In the genomic region with DNA sequence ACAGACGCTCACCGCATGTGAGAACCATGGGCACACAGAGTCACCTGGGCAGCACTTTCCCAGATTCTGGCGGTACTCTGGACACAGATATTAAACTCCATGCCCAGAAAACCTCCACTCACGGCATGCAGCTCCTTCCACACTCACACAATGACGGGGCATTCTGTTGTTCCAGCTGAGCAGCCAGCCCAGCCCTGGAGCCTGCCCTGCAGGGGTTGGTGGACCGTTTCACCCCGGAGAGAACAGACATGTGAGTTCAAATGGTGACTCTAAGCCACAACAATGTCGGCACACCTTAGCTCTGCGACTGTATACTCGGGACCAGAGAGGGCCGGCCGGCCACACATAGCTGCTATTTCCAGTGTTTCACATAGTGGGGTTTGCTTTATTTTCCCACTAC, we compare ENCODE assay signal across 19 mouse cellular contexts.
DNase-seq lines count a peak whose midpoint lies in the region; ATAC-seq and TF ChIP-seq lines count a peak whose summit lies in the region.
"Had no signal": no experiment of that assay in that cellular context is flagged by ENCODE, and none has a peak within 500 bp of the region (broad histone marks: within the 10 kb centered on the region; RNA-seq: fewer than 3 reads in every experiment).

No protein-coding gene starts in this region.

- H3K27ac ChIP-seq in heart, embryonic 12.5 days (ENCODE audit: poor library complexity, severe bottlenecking): peak overlapping the region; percentile 93
- no peak overlapping the region for H3K27ac ChIP-seq in heart, adult 2 months
- no peak overlapping the region for H3K27ac ChIP-seq in kidney, adult 2 months (ENCODE audit: insufficient read depth, low read depth, low read length)
- no peak overlapping the region for H3K27ac ChIP-seq in kidney, embryonic 14.5 days (ENCODE audit: low read depth, low read length)
- H3K27ac ChIP-seq: embryonic facial prominence, embryonic 13.5 days; limb, embryonic 12.5 days; liver, embryonic 13.5 days; lung, embryonic 15.5 days; stomach, postnatal 0 days had no signal

- no peak for ATAC-seq in heart, embryonic 12.5 days (ENCODE audit: insufficient number of reproducible peaks, low FRiP score)
- no peak; the same call in 1 of the 2 replicates for ATAC-seq in kidney, embryonic 14.5 days (ENCODE audit: low FRiP score, low TSS enrichment)
- ATAC-seq: forebrain, embryonic 14.5 days had no signal

- WGBS in heart, embryonic 12.5 days: 81% methylated on average over 12 of the region's 12 CpGs
- WGBS in heart, adult 2 months: 77% methylated on average over 12 of the region's 12 CpGs
- WGBS in kidney, adult 2 months: 59% methylated on average over 12 of the region's 12 CpGs
- WGBS in kidney, embryonic 14.5 days: 72% methylated on average over 12 of the region's 12 CpGs

- DNase-seq in heart, adult 2 months: no peak
- peak; percentile 53 for DNase-seq in kidney, adult 2 months
- DNase-seq in kidney, postnatal 10 days: peak; percentile 50
- no peak for DNase-seq in right cerebral cortex, adult 2 months (ENCODE audit: low spot score in 2 of 2)
- DNase-seq in gastrocnemius, postnatal 14 days: no peak
- DNase-seq: adrenal gland, adult 2 months; cerebellum, postnatal 10 days; gastrocnemius, postnatal 36 days; liver, embryonic 13.5 days; lung, postnatal 4 days; retina, postnatal 1 day; right cerebral cortex, postnatal 4 days had no signal

- no peaks in the 10 kb centered on the region for H3K9me3 ChIP-seq in heart, embryonic 12.5 days (replicated peaks)
- H3K9me3 ChIP-seq in kidney, embryonic 14.5 days (ENCODE audit: control insufficient read depth, low read length): no peaks in the 10 kb centered on the region
- H3K9me3 ChIP-seq: embryonic facial prominence, embryonic 13.5 days; limb, embryonic 12.5 days; liver, embryonic 13.5 days; lung, embryonic 15.5 days had no signal

- no peak for TF ChIP-seq POLR2A in heart, adult 2 months (IDR thresholded peaks at IDR 0.05; ENCODE audit: insufficient read depth, low read depth, low read length)
- no peak for TF ChIP-seq POLR2A in kidney, adult 2 months (IDR thresholded peaks at IDR 0.05; ENCODE audit: low read depth, low read length)

- H3K36me3 ChIP-seq in heart, embryonic 12.5 days: no peaks in the 10 kb centered on the region
- H3K36me3 ChIP-seq in heart, adult 2 months (ENCODE audit: control insufficient read depth, insufficient read depth, low read length): no peaks in the 10 kb centered on the region
- H3K36me3 ChIP-seq in kidney, adult 2 months (ENCODE audit: control insufficient read depth, insufficient read depth, low read length): no peaks in the 10 kb centered on the region
- H3K36me3 ChIP-seq in kidney, embryonic 14.5 days (ENCODE audit: control insufficient read depth, insufficient read depth, low read length): no peaks in the 10 kb centered on the region
- H3K36me3 ChIP-seq: embryonic facial prominence, embryonic 13.5 days; limb, embryonic 12.5 days; liver, embryonic 13.5 days; lung, embryonic 15.5 days had no signal

- no peak overlapping the region for H3K9ac ChIP-seq in heart, embryonic 12.5 days
- H3K9ac ChIP-seq in heart, adult 2 months (ENCODE audit: low read depth, low read length): no peak overlapping the region
- no peak overlapping the region for H3K9ac ChIP-seq in kidney, embryonic 14.5 days (ENCODE audit: low read depth, low read length)
- H3K9ac ChIP-seq: embryonic facial prominence, embryonic 13.5 days; limb, embryonic 12.5 days; liver, embryonic 13.5 days; lung, embryonic 15.5 days had no signal

- TF ChIP-seq EP300 in heart, adult 2 months (IDR thresholded peaks at IDR 0.05; ENCODE audit: insufficient read depth, low read depth, low read length): no peak

- peaks cover 80% of the 10 kb centered on the region for H3K4me1 ChIP-seq in heart, embryonic 12.5 days (replicated peaks)
- H3K4me1 ChIP-seq in heart, adult 2 months (ENCODE audit: control insufficient read depth, insufficient read depth, low read length): peaks cover 5% of the 10 kb centered on the region
- no peaks in the 10 kb centered on the region for H3K4me1 ChIP-seq in kidney, adult 2 months (ENCODE audit: control insufficient read depth, insufficient read depth, low read length)
- peaks cover 15% of the 10 kb centered on the region; the same call in 1 of the 2 replicates for H3K4me1 ChIP-seq in kidney, embryonic 14.5 days (ENCODE audit: control insufficient read depth, insufficient read depth, low read length)

- H3K27me3 ChIP-seq in heart, embryonic 12.5 days (replicated peaks): no peaks in the 10 kb centered on the region
- H3K27me3 ChIP-seq in heart, adult 2 months (ENCODE audit: control insufficient read depth, insufficient read depth, low read length): no peaks in the 10 kb centered on the region
- no peaks in the 10 kb centered on the region for H3K27me3 ChIP-seq in kidney, adult 2 months (replicated peaks; ENCODE audit: control insufficient read depth, insufficient read depth, low read length)
- H3K27me3 ChIP-seq in kidney, embryonic 14.5 days (ENCODE audit: control insufficient read depth, insufficient read depth, low read length): peaks cover under 1% of the 10 kb centered on the region; the same call in 1 of the 2 replicates
- H3K27me3 ChIP-seq: embryonic facial prominence, embryonic 13.5 days had no signal

- TF ChIP-seq CTCF in heart, adult 2 months (IDR thresholded peaks at IDR 0.05): no peak
- no peak for TF ChIP-seq CTCF in kidney, adult 2 months (conservative IDR thresholded peaks at IDR 0.05; ENCODE audit: insufficient read depth, insufficient read length, low read depth, low read length)

- H3K79me2 ChIP-seq in heart, adult 2 months (replicated peaks; ENCODE audit: control insufficient read depth, insufficient read depth, low read length): no peaks in the 10 kb centered on the region

- no peak overlapping the region for H3K4me2 ChIP-seq in heart, embryonic 12.5 days
- no peak overlapping the region for H3K4me2 ChIP-seq in kidney, embryonic 14.5 days (replicated peaks; ENCODE audit: low read depth, low read length)
- H3K4me2 ChIP-seq: embryonic facial prominence, embryonic 13.5 days; limb, embryonic 12.5 days; liver, embryonic 13.5 days; lung, embryonic 15.5 days had no signal

- intact Hi-C loops in heart, adult 2 months (cut with DNase I): no loop called here
- intact Hi-C loops in gastrocnemius, postnatal 14 days (cut with DNase I; ENCODE audit: low total_unique reads): loop anchor here (5.0 kb wide), 1 partner anchor 605 kb away; no protein-coding TSS in a partner anchor

- no peak overlapping the region for H3K4me3 ChIP-seq in heart, embryonic 12.5 days
- H3K4me3 ChIP-seq in heart, adult 2 months: no peak overlapping the region
- no peak overlapping the region for H3K4me3 ChIP-seq in kidney, adult 2 months (ENCODE audit: insufficient read depth, low read depth, low read length)
- H3K4me3 ChIP-seq in kidney, embryonic 14.5 days (ENCODE audit: low read length): no peak overlapping the region
- H3K4me3 ChIP-seq: embryonic facial prominence, embryonic 13.5 days; limb, embryonic 12.5 days; liver, embryonic 13.5 days; lung, embryonic 15.5 days had no signal

Comparison
In these comparisons a context has a peak if more than half of its experiments do, and no peak if none do; other contexts are left out.
1. DNase-seq: peak in kidney, adult 2 months (single experiment) and kidney, postnatal 10 days (single experiment); none in heart, adult 2 months (0 of 2), right cerebral cortex, adult 2 months (0 of 2) and gastrocnemius, postnatal 14 days (single experiment).